Mouse (Mus musculus) inflammation-experienced regulatory T-cells, adult 6 months (primary cell): ENCODE results near the gene Gm11060. TPM values are rescaled to one million over a fixed set of nuclear protein-coding genes. Genes with fewer than 3 reads are reported as not detected.

Source experiments
- ATAC-seq: one replicate; pipeline ENCODE4 v1.8.0; 2017
- polyA plus RNA-seq, 3 experiments: library from polyadenylated mRNA; unstranded; fragments of 100-300 nt; shearing (Covaris generic); gene quantifications; one replicate each; pipeline ENCODE4 v1.2.1; 2017

Gm11060 gene
- polyA plus RNA-seq, 3 experiments from 2014 or later: not detected

DNA sequence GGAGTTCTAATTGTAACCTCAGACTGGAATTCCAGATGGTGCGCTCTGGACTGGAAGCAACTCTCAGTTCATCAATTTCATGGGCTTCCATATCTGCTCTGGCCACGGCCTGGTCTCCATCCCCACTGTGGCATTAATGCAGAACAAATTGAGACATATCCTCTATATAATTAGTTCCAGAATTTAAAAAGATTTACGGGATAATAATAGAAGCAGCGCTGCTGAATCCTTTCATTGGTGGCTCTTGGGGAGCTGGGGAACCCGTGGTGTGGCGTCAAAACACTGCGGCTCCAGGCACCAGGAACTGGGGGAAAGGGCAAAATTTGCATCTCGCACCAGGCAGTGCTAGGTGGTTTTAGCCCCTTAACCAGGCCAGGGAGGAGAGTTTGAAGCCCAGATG lies 30.4 kb downstream of the Gm11060 start:
- no peak for ATAC-seq

DNA sequence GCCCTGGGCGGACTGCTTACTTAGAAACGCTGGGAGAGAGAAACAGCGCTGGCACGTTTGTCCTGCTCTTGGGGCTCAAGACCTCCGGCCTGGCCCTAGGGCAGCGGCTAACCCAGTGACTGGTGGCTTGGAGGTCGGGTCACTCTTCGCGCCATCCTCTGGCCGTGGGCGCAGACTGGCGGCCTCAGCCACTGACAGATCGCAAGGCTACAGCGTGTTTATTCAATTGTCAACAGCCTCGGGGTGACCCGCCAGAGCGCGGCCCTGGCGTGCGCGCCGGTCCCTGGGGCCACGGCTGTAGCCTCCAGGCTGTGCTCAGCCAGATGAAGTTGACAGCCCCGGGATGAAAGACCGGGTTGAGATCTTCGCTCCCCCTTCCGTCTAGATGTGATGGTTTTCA lies 31.1 kb downstream of the Gm11060 start:
- no peak for ATAC-seq

DNA sequence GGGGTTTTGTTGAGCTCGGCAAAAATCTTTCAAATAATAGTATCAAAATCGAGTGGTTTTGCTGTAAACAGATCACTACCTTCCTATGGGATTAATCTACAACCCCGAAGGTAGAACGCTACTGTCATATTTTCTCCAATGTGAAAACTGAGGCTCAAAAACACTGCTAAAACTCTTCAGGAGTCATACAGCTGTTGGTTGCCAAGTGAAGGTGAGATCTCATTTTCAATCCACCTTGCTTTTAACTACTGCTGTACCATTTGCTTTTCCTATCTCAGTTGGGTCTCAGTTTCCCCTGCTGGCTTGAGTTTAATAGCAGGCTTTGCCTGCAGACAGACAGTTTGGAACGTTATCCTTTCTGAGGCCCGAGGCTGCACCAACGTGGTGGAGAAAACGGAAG lies 31.6 kb downstream of the Gm11060 start:
- ATAC-seq: no peak

- ATAC-seq: no peak
These were observed 32.1 kb downstream of the Gm11060 start for GRCm38 (mm10) chr2:105123881-105124280.

GRCm38 (mm10) chr2:105124391-105124790 lies 32.6 kb downstream of the Gm11060 start:
- no peak for ATAC-seq

DNA sequence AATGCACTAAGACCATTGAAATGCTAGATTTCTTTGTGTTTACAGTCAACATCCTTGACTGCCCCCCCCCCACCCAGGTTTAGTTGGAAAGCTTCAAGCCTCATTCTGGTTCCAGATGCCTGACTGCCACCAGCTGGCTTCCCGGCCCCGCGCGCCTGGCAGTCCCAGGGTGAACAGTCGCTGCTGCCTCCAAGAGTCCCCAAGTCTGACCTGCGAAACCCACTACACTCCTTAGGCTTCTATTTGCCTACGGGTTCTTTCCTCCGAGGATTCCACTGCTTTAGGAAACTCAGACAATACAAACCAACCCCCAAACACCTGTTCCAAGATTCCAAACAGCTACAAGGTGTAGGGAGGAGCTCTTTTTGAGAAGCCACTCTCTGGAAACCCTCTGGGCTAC lies 33.4 kb downstream of the Gm11060 start:
- no peak for ATAC-seq

GRCm38 (mm10) chr2:105125641-105126040 lies 33.8 kb downstream of the Gm11060 start:
- ATAC-seq: no peak

GRCm38 (mm10) chr2:105126279-105126678 lies 34.5 kb downstream of the Gm11060 start, which contains the start of gene Wt1:
TSS of gene Wt1 (plus strand) at chr2:105126529.
- no peak for ATAC-seq

DNA sequence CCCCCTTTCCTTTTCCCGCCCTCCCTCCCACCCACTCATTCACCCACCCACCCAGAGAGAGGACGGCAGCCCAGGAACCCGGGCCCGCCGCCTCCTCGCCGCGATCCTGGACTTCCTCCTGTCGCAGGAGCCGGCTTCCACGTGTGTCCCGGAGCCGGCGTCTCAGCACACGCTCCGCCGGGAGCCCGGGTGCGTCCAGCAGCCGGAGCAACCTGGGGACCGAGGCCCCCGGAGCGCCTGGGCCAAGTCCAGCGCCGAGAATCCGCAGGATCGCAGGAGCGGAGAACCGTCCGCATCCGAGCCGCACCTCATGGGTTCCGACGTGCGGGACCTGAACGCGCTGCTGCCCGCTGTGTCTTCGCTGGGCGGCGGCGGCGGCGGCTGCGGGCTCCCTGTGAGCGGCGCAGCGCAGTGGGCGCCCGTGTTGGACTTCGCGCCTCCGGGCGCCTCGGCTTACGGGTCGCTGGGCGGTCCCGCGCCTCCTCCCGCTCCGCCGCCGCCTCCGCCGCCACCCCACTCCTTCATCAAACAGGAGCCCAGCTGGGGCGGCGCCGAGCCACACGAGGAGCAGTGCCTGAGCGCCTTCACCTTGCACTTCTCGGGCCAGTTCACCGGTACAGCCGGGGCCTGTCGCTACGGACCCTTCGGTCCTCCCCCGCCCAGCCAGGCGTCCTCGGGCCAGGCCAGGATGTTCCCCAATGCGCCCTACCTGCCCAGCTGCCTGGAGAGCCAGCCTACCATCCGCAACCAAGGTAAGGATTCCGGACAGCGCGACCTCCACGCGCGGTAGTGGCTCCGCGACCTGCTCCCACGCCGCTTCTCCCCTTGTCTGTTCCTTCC lies 35.1 kb downstream of the Gm11060 start:
- ATAC-seq: no peak

DNA sequence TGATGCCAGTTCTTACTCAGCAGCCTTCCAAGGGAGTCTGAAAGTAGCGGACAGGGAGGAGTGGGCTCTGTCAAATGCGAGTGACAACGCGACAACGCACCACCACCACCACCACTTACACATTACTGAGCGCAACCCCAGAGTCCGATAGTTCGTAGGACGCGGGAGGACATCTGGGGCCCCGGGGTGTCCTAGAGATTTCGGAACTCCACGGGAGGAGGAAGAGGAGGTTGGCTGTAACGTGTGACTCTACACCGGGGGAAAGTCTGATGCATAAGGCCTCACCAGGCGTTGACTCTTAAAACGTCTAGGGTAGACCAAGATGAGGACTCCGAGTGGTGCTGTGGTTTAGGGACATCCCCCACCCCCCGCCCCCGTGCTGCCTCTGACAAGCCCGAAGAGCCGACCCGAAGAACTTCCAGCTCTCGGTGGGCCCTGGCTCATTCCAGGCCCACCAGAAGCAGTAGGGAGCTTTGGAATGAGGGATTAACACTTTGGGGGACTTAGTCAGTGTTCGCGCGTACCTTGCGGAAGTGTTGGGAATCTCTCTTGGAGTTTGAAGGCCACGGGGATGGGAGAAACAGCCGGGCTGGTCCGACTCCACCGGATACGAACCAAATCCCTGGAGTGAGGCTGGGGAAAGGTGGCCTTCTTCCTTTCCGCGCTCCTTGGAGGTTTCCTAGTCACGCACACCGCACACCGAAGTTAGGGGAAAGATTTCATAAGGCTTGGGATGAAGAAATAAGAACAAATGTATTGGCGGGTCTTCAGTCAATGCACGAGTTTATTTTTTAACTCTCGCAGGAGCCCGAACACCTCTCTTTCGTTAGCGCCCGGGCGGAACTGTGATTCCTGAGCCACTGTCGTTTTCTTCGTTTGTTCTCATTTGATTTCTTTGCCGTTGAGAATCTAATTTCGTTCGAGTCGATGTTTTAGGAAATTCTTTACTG lies 36.0 kb downstream of the Gm11060 start:
- ATAC-seq: no peak

- no peak for ATAC-seq
These were observed 36.7 kb downstream of the Gm11060 start for GRCm38 (mm10) chr2:105128564-105128963.

- no peak for ATAC-seq
These were observed 38.7 kb downstream of the Gm11060 start for GRCm38 (mm10) chr2:105130351-105131060.

DNA sequence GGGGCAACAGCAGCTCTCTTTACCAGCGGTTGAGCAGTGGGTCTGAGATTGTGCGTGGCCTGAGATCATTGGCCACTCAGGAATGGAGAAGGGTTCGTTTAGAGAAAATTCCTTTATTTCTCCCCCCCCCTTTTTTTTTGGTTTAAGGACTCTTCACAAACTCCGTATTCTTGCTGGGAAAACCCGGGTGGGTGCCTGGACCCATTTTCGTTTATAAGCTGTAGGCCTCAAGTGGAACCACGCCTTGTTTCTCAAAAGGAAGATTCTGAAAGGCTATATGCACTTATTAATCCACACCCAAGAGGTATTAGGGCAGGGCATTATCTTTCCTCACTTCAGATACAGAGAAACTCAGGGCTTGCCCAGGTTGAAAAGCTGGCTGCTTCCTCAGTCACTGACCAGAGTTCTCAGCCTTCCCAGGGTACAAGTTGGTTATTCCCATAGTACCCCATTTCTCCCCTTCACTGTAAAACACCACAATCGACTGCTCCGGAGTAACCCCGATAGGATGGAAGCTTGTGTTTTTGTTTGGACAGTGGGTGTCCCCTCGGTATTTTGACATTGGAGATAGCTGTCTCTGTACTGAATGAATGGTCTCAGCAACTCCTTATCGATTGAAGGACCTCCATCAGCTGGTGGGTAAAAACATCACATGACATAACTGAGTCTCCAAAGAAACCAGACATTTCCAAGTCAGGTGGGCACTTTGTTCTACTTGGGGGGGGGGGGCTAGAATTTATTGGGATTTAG lies 39.4 kb downstream of the Gm11060 start:
- no peak for ATAC-seq

DNA sequence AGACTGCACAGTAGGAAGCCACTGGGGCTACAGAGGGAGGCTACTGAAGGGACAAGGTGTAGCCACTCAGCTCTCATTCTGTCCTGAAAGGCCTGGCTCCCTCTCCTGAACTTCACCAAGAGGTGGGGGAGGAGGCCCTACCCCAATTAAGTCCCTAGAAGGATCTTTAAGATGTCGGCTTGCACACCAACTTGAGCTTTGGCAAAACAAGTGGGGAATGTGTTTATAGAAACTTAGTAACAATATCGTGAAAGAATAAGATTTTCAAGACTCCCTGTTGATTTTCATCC lies 39.9 kb downstream of the Gm11060 start:
- no peak for ATAC-seq

DNA sequence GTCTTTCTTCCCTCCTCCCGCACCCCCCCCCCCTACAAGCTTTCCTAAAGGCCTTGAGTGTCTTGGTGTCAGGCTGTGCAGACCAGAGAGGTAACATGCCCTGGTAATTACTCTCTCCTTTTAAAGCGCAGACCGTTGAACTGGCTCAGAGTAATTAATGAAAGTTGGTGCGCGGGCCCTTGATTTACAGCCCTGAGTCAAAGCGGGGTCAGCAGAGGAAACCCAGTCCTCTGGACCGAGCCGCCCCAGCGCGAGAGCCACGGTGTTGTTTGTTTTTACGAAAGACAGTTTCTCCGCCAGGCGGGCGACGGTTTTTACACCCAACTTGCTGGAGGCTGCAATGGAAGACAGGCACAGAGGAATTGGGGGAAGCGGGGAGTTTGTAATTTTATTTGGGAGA lies 40.5 kb downstream of the Gm11060 start:
- no peak for ATAC-seq

DNA sequence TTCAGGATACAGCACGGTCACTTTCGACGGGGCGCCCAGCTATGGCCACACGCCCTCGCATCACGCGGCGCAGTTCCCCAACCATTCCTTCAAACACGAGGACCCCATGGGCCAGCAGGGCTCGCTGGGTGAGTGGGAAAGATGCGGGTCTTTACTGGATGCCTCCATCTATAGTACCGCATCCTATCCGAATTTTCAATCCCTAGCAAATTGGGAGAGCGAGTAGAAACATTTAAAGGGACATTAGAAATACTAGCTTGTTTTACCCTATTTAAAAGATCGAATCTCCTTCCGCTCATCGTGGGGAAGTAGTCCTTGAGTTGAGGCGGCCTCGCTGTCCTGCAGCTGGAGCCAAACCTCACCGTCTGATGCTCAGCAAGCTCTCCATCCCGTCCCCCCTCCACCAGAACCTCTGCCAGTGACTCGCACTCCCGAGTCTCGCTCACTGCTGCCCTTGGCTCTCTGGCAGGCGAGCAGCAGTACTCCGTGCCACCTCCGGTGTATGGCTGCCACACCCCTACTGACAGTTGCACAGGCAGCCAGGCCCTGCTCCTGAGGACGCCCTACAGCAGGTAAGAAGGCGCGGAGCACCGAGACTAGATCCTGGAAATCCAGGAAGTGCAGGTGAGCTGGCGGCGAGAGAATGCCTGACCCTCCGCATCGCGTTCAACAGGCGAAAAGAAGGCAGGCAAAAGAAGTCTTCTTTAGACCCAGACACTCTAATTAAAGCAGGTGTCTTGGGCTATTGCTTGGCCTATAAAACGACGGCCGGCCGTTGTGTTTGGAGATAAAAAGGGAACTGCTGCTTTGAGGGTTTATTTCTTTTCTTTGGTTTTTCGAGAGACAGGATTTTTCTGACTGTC lies 41.3 kb downstream of the Gm11060 start:
- ATAC-seq: no peak

DNA sequence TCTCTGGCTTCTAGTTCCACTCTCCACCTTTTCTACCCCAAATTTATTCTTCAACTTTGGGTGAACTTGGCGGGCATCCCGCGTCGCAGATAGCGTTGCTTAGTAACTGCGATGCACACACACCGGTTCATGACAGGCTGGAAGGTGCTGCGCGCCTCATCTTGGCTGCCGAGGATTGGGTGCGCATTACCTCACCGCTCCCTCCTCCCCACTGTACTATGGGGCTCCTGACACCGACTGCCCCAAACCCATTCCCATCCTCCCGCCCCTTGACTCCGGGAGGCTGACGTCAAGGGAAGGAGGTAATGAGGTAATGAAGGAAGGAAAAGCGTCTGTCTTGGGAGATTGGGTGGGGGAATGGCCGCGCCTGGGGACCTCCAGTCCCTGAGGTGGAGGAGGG lies 42.5 kb downstream of the Gm11060 start:
- no peak for ATAC-seq

GRCm38 (mm10) chr2:105139471-105139870 lies 47.7 kb downstream of the Gm11060 start:
- no peak for ATAC-seq

GRCm38 (mm10) chr2:105141371-105141770 lies 49.6 kb downstream of the Gm11060 start:
- no peak for ATAC-seq
